Comparison of ENCODE assay signal across 8 mouse cellular contexts in the genomic region with DNA sequence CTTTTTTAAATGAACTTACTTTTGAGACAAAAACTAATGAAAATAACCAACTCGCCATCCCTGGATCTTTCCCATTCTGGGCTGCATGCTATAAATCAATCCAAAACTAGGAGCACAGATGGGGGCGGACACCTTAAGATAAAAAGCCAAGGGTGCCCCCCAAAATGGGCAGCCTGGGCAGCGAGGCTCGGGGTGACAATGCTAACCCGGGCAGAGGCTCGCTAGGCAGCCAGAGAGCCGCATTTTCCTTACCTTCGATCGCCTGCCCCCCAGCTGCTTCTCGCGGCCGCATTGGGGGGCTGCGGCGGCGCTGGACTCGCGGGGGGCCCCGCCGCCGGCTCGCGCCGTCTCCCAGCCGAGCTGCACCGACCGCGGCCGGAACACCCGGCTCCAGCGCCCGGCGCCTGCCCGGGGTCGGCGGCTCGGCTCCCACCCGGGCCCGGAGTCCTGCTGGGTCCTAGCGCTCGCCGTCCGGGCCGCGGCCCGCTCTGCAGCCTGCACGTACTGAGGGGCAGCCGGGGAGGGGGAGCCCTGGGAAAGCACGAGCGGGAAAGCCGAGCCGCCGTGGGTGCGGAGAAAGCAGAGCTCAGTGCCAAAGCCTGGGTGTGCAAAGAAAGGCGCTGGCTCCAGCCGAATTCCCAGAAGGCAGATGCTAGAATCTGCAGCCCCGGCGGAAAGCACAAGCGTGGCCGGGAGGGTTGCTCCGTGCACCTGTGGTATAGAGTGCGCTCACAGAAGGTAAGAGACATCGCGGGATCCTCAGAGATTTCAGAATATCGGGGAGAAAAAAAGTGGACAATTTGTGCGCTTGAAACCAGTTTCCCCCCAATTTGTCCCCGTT. TPM values are rescaled to one million over a fixed set of nuclear protein-coding genes. Genes with fewer than 3 reads are reported as not detected.
DNase-seq lines count a peak whose midpoint lies in the region; ATAC-seq and TF ChIP-seq lines count a peak whose summit lies in the region.

A gene (minus strand): TSS at position 364 of the 841 bp plus-strand sequence.

- peaks cover 16% of the 10 kb centered on the region; the same call in 1 of the 2 replicates for H3K27me3 ChIP-seq in G1E (ENCODE audit: insufficient read depth, low read length)
- no peaks in the 10 kb centered on the region for H3K27me3 ChIP-seq in forebrain, embryonic 16.5 days (replicated peaks; ENCODE audit: control insufficient read depth, insufficient read depth, low read length)

- H3K27ac ChIP-seq in forebrain, embryonic 16.5 days (ENCODE audit: low read length): peak within 1 kb of the TSS; percentile 87

- peaks cover 5% of the 10 kb centered on the region; the same call in 1 of the 2 replicates for H3K4me1 ChIP-seq in G1E (ENCODE audit: insufficient read depth, low read depth, low read length)
- peaks cover 18% of the 10 kb centered on the region for H3K4me1 ChIP-seq in forebrain, embryonic 16.5 days (replicated peaks; ENCODE audit: control insufficient read depth, insufficient read depth, low read length)
- H3K4me1 ChIP-seq in lung, adult 2 months (ENCODE audit: control insufficient read depth, insufficient read depth, low read length): peaks cover 8% of the 10 kb centered on the region

- H3K4me2 ChIP-seq in forebrain, embryonic 16.5 days (ENCODE audit: low read length): peak within 1 kb of the TSS; percentile 70

- peaks cover 12% of the 10 kb centered on the region; the same call in 1 of the 2 replicates for H3K9me3 ChIP-seq in G1E (replicated peaks)
- H3K9me3 ChIP-seq in forebrain, embryonic 16.5 days (ENCODE audit: control insufficient read depth, low read length): no peaks in the 10 kb centered on the region

- DNase-seq in G1E (ENCODE audit: low spot score): peak; percentile 24
- DNase-seq in cerebellum, adult 18-20 months: peak; percentile 80 to 88
- DNase-seq in heart, postnatal 14 days: peak; percentile 83 to 88
- DNase-seq in layer of hippocampus, adult 18-20 months (ENCODE audit: low spot score in 2 of 2): peak; percentile 46 to 73
- peak; percentile 66 for DNase-seq in lung, adult 2 months
- peak; percentile 79 for DNase-seq in testis, postnatal 14 days (ENCODE audit: low spot score)

- under 1% methylated on average over 66 of the region's 66 CpGs for WGBS in forebrain, embryonic 16.5 days
- 1% methylated on average over 66 of the region's 66 CpGs for WGBS in lung, adult 2 months

- H3K36me3 ChIP-seq in G1E (replicated peaks): no peaks in the 10 kb centered on the region
- H3K36me3 ChIP-seq in forebrain, embryonic 16.5 days (ENCODE audit: control insufficient read depth, insufficient read depth): no peaks in the 10 kb centered on the region

- ATAC-seq in G1E (ENCODE audit: extremely low read depth, insufficient number of reproducible peaks, low FRiP score, poor library complexity, severe bottlenecking): no peak
- peak; percentile 95 for ATAC-seq in forebrain, embryonic 16.5 days
- no peak for ATAC-seq in neutrophil, adult 5-6 weeks (ENCODE audit: extremely low read depth, insufficient number of reproducible peaks, low FRiP score, poor library complexity, severe bottlenecking)

- H3K9ac ChIP-seq in forebrain, embryonic 16.5 days (replicated peaks; ENCODE audit: low read depth, low read length): peak within 1 kb of the TSS; percentile 79

- peak within 1 kb of the TSS; percentile 66 for H3K4me3 ChIP-seq in G1E (ENCODE audit: low read depth, low read length)
- H3K4me3 ChIP-seq in forebrain, embryonic 16.5 days (replicated peaks; ENCODE audit: low read length): peak within 1 kb of the TSS; percentile 78
- H3K4me3 ChIP-seq in lung, adult 2 months (replicated peaks; ENCODE audit: extremely low read depth, low read depth, low read length): peak within 1 kb of the TSS; percentile 86

- intact Hi-C loops in heart, postnatal 14 days (cut with DNase I): loop anchor here (2.0 to 10.0 kb wide), 4 partner anchors 61 to 319 kb away; a partner anchor contains a TSS

- TF ChIP-seq POLR2A in lung, adult 2 months (IDR thresholded peaks at IDR 0.05; ENCODE audit: borderline replicate concordance, extremely low read depth, low read depth, low read length): no peak

- TF ChIP-seq CTCF in G1E (IDR thresholded peaks at IDR 0.05; ENCODE audit: low read depth, low read length): no peak
- no peak for TF ChIP-seq CTCF in lung, adult 2 months (IDR thresholded peaks at IDR 0.05; ENCODE audit: insufficient read depth, low read length)

RNA-seq across cellular contexts. Expression of the gene that starts here (rescaled TPM):
- total RNA-seq in G1E (2014; fragmentation: Nextera tagmentation) (85.3 and 111 TPM in 2 replicates), G1E (2017) (13.6 and 15.1 TPM in 2 replicates)
- polyA plus RNA-seq in G1E (2012): 17.8 and 20.1 TPM in 2 replicates
- 71.0 and 78.0 TPM in 2 replicates for polyA plus RNA-seq in forebrain, embryonic 16.5 days (2015; fragmentation: Nextera tagmentation; extraction: Ambion mirVana)
- 100 to 1,000 TPM; 126 to 142 TPM for total RNA-seq in heart, postnatal 14 days (2021)
- 10 to 100 TPM; 51.4 to 54.4 TPM for total RNA-seq in layer of hippocampus, adult 18-20 months (2021)
- polyA plus RNA-seq in lung, adult 2 months (2012; rRNA removed): 43.6 and 48.2 TPM in 2 replicates
- total RNA-seq in neutrophil, adult 5-6 weeks (2017): 84.3 and 92.8 TPM in 2 replicates

Comparison
In these comparisons a context has a peak if more than half of its experiments do, and no peak if none do; other contexts are left out.
1. DNase-seq: peak in every context shown above with its lines; median percentile 86 in heart, postnatal 14 days; 84 in cerebellum, adult 18-20 months; 79 in testis, postnatal 14 days; 66 in lung, adult 2 months; 60 in layer of hippocampus, adult 18-20 months; 24 in G1E.